Mouse (Mus musculus): ENCODE data around the gene Madd. TPM values are rescaled to one million over a fixed set of nuclear protein-coding genes. Genes with fewer than 3 reads are reported as not detected.

The Madd gene
- polyA plus RNA-seq, 1 experiment from 2014 or later, result 6.8 TPM

DNA sequence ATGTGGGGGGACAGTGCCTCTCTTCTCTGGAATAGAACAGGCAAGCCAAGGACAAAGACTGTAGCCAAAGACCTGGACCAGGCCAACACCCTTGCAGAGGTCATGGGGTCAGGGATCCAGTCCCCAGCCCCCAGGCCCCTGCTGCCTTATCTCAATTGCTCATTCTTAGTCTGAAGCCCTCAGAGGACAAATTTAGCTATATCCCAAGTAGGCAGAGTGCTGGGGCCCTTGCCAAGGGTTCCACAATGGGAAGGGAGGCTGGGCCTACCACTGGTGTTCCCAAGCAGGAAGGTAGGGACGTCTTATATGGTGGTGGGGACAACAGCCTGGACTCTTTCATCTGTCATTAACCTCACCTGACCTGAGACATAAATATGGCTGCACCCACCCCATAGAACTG is 65.0 kb downstream of the Madd start:
- no peak overlapping the region for H3K9ac ChIP-seq (ENCODE audit: low read length)
- no peak overlapping the region for H3K27ac ChIP-seq (replicated peaks; ENCODE audit: low read depth, low read length)
- DNase-seq (ENCODE audit: low spot score) (no peak), ATAC-seq (ENCODE audit: insufficient number of reproducible peaks, low FRiP score, low TSS enrichment, low read depth) (no peak)
- H3K4me1 ChIP-seq (ENCODE audit: control insufficient read depth, insufficient read depth, low read length), result no peaks in the 10 kb centered on the region
- no peaks in the 10 kb centered on the region for H3K9me3 ChIP-seq (ENCODE audit: control insufficient read depth, low read length)
- H3K4me3 ChIP-seq (ENCODE audit: low read depth, low read length), result no peak overlapping the region
- WGBS, result 50% methylated on average over 1 of the region's 1 CpGs
- no peaks in the 10 kb centered on the region for H3K36me3 ChIP-seq (ENCODE audit: control insufficient read depth, insufficient read depth, low read length)
- H3K27me3 ChIP-seq (ENCODE audit: control insufficient read depth, insufficient read depth, low read length), result no peaks in the 10 kb centered on the region; the same call in 1 of the 2 replicates
- H3K4me2 ChIP-seq (ENCODE audit: low read depth, severe bottlenecking), result no peak overlapping the region

DNA sequence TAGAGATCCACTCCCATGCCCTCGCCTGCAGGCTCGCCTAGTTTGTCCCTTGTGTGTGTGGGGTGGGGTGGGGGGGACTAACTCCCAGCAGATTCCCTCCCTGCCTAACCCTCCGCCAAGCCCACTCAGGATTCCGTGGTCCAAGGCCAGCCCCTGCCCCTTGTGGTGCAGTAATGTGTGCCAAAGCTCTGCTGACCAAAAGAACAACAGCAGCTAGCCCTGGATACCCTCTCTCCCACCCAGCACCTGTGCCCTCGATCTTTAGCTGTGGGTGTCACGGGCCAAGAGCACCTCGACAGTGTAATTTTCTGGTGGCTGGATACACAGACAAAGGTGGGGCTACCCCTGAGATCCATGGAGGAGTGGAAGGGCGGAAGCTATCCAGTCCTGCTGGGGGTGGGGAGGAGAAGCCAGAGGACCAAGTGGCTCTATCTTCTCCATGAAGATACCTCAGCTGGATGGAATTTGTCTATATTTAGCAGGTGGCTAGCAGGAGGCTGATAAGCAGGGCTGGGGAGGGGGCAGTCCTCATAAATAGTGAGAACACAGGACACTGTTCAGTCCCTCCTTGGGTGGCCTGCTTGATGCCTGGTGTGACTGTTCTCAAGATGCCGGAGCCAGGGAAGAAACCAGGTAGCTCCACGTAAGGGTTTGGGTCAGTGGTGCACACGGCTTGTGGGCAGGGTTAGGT is 65.9 kb downstream of the Madd start, which contains the start of gene Mybpc3:
Gene Mybpc3, plus strand, starts transcription at position 560 of the 691 bp plus-strand sequence.
- Histone ChIP-seq H3K36me3 (ENCODE audit: control insufficient read depth, insufficient read depth, low read length) (no peaks in the 10 kb centered on the region), H3K4me3 (ENCODE audit: low read depth, low read length) (no peak within 1 kb of the TSS), H3K9ac (ENCODE audit: low read length) (no peak within 1 kb of the TSS), H3K9me3 (ENCODE audit: control insufficient read depth, low read length) (no peaks in the 10 kb centered on the region), H3K4me2 (ENCODE audit: low read depth, severe bottlenecking) (no peak within 1 kb of the TSS), H3K27me3 (ENCODE audit: control insufficient read depth, insufficient read depth, low read length) (no peaks in the 10 kb centered on the region; the same call in 1 of the 2 replicates), H3K27ac (replicated peaks; ENCODE audit: low read depth, low read length) (no peak within 1 kb of the TSS), H3K4me1 (ENCODE audit: control insufficient read depth, insufficient read depth, low read length) (no peaks in the 10 kb centered on the region)
- no peak for ATAC-seq (ENCODE audit: insufficient number of reproducible peaks, low FRiP score, low TSS enrichment, low read depth)
- no peak for DNase-seq (ENCODE audit: low spot score)
- 84% methylated on average over 11 of the region's 11 CpGs for WGBS

DNA sequence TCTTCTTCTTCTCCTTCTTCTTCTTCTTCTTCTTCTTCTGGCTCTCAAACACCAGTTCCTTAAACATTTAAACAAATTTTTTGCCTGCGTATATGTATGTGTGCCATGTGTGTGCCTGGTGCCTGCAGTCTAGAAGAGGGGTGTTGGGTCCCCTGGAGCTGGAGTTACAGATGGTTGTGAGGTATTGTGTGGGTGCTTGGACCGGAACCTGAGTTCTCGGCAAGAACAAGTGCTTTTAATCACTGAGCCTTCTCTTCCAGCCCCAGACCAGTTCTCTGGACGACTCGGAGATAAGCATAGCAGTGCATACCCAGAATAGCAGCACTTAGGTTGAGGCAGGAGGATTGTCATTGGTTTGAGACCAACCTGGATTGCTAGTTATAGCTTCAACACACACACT is 66.8 kb downstream of the Madd start:
- no peaks in the 10 kb centered on the region for H3K9me3 ChIP-seq (ENCODE audit: control insufficient read depth, low read length)
- no peak for ATAC-seq (ENCODE audit: insufficient number of reproducible peaks, low FRiP score, low TSS enrichment, low read depth)
- WGBS, result 81% methylated on average over 5 of the region's 5 CpGs
- no peak overlapping the region for H3K4me2 ChIP-seq (ENCODE audit: low read depth, severe bottlenecking)
- no peak overlapping the region for H3K9ac ChIP-seq (ENCODE audit: low read length)
- no peak for DNase-seq (ENCODE audit: low spot score)
- no peaks in the 10 kb centered on the region for H3K4me1 ChIP-seq (ENCODE audit: control insufficient read depth, insufficient read depth, low read length)
- no peaks in the 10 kb centered on the region for H3K36me3 ChIP-seq (ENCODE audit: control insufficient read depth, insufficient read depth, low read length)
- no peaks in the 10 kb centered on the region for H3K27me3 ChIP-seq (ENCODE audit: control insufficient read depth, insufficient read depth, low read length)
- H3K27ac ChIP-seq (replicated peaks; ENCODE audit: low read depth, low read length), result no peak overlapping the region
- H3K4me3 ChIP-seq (ENCODE audit: low read depth, low read length), result no peak overlapping the region

DNA sequence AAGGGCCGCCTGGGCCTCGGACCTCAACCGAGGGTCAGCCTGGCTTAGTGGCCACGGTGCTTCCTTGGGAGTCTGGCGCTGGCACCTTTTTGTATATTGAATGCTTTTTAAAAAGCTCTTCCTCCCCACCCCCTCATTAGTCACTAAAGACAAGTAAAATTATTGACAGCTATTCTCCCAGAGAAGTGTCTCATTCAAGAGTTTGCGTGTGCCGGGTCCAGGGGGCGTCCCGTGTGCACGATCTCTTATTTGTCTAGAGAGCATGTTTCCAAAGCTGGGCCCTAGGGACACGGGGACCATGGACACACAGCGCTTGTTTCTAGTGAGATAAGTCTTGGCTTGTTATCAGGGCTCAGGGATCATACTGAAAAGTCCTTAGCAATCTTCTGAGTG is 68.1 kb downstream of the Madd start:
- Histone ChIP-seq H3K9me3 (ENCODE audit: control insufficient read depth, low read length) (no peaks in the 10 kb centered on the region), H3K27ac (replicated peaks; ENCODE audit: low read depth, low read length) (no peak overlapping the region), H3K9ac (ENCODE audit: low read length) (peak overlapping the region; percentile 61), H3K4me1 (ENCODE audit: control insufficient read depth, insufficient read depth, low read length) (no peaks in the 10 kb centered on the region), H3K36me3 (ENCODE audit: control insufficient read depth, insufficient read depth, low read length) (no peaks in the 10 kb centered on the region), H3K27me3 (ENCODE audit: control insufficient read depth, insufficient read depth, low read length) (no peaks in the 10 kb centered on the region), H3K4me2 (ENCODE audit: low read depth, severe bottlenecking) (peak overlapping the region; percentile 83), H3K4me3 (ENCODE audit: low read depth, low read length) (peak overlapping the region; percentile 36)
- DNase-seq (ENCODE audit: low spot score) (peak; percentile 24), ATAC-seq (ENCODE audit: insufficient number of reproducible peaks, low FRiP score, low TSS enrichment, low read depth) (no peak)
- WGBS, result 38% methylated on average over 12 of the region's 12 CpGs

DNA sequence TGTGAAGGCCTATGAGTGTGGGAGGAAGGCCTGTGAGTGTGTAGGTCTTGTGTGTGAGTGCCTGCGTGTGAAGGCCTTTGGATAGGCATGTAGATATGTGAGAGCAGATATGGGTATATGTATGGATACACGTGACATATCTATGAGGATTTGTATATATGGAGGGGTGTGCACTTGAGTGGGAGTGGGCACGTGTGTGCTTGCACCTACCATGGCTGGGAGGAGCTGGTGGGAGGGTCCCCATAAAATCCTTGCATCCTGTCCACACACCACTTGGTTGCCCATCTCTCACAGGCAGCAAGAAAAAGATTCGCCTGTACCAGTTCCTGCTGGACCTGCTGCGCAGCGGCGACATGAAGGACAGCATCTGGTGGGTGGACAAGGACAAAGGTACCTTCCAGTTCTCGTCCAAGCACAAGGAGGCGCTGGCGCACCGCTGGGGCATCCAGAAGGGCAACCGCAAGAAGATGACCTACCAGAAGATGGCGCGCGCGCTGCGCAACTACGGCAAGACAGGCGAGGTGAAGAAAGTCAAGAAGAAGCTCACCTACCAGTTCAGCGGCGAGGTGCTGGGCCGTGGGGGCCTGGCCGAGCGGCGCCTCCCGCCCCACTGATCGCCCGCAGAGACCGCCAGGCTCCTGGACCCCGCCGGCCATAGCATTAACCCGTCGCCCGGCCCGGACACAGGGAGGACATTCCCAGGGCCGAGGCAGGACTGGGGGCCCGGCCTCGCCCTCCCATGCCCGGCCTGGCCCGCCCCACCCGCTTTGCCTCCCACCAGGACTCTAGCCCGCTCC is 68.7 kb downstream of the Madd start:
- Histone ChIP-seq H3K9me3 (ENCODE audit: control insufficient read depth, low read length) (no peaks in the 10 kb centered on the region), H3K36me3 (ENCODE audit: control insufficient read depth, insufficient read depth, low read length) (no peaks in the 10 kb centered on the region), H3K9ac (ENCODE audit: low read length) (peak overlapping the region; percentile 61), H3K4me3 (ENCODE audit: low read depth, low read length) (peak overlapping the region; percentile 36), H3K27ac (replicated peaks; ENCODE audit: low read depth, low read length) (no peak overlapping the region), H3K4me2 (ENCODE audit: low read depth, severe bottlenecking) (peak overlapping the region; percentile 83), H3K27me3 (ENCODE audit: control insufficient read depth, insufficient read depth, low read length) (no peaks in the 10 kb centered on the region), H3K4me1 (ENCODE audit: control insufficient read depth, insufficient read depth, low read length) (no peaks in the 10 kb centered on the region)
- ATAC-seq (ENCODE audit: insufficient number of reproducible peaks, low FRiP score, low TSS enrichment, low read depth) (peak; percentile 63), DNase-seq (ENCODE audit: low spot score) (peak; percentile 99)
- WGBS, result 12% methylated on average over 32 of the region's 42 CpGs

DNA sequence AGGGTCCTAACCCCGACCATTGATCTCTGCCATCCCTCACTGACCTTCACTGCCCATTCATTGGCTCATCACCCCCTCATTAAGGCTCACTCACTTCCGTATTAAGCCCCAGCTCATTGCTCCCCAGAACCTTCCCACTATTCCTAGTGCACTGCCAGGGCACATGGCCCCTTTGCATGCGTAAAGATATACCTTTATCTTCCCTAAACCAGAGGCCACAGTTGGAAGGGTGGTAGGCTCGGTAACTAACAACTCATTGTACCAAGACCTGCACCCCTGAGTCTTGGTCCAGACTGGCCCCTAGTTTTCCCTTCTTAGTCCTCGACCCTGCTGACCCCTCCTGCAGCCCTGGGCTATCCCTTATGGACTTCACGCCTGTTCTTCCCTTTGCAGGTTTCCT is 69.8 kb downstream of the Madd start:
- Histone ChIP-seq H3K4me1 (ENCODE audit: control insufficient read depth, insufficient read depth, low read length) (no peaks in the 10 kb centered on the region), H3K4me3 (ENCODE audit: low read depth, low read length) (no peak overlapping the region), H3K4me2 (ENCODE audit: low read depth, severe bottlenecking) (no peak overlapping the region), H3K9ac (ENCODE audit: low read length) (no peak overlapping the region), H3K27me3 (ENCODE audit: control insufficient read depth, insufficient read depth, low read length) (no peaks in the 10 kb centered on the region), H3K36me3 (ENCODE audit: control insufficient read depth, insufficient read depth, low read length) (no peaks in the 10 kb centered on the region), H3K27ac (replicated peaks; ENCODE audit: low read depth, low read length) (no peak overlapping the region), H3K9me3 (ENCODE audit: control insufficient read depth, low read length) (no peaks in the 10 kb centered on the region)
- WGBS, result 80% methylated on average over 6 of the region's 6 CpGs
- ATAC-seq (ENCODE audit: insufficient number of reproducible peaks, low FRiP score, low TSS enrichment, low read depth) (no peak), DNase-seq (ENCODE audit: low spot score) (no peak)

DNA sequence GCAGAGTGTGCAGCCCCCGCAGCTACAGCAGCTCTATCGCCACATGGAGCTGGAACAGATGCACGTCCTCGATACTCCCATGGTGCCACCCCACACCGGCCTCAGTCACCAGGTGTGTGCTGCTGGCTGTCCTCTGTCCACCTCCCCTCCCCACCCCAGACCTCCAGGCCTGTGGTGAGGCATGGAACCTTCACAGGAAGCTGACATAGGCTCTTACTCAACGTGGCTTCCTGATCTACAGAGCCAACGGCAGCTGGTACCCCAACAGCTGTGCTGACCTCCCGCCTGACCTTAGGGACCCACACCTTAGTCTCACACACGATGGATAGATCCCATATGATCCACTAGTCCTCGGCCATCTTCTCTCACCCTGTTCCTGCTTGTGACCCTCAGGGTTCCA is 70.3 kb downstream of the Madd start:
- Histone ChIP-seq H3K4me2 (ENCODE audit: low read depth, severe bottlenecking) (no peak overlapping the region), H3K27ac (replicated peaks; ENCODE audit: low read depth, low read length) (no peak overlapping the region), H3K4me3 (ENCODE audit: low read depth, low read length) (no peak overlapping the region), H3K36me3 (ENCODE audit: control insufficient read depth, insufficient read depth, low read length) (no peaks in the 10 kb centered on the region), H3K4me1 (ENCODE audit: control insufficient read depth, insufficient read depth, low read length) (no peaks in the 10 kb centered on the region), H3K27me3 (ENCODE audit: control insufficient read depth, insufficient read depth, low read length) (no peaks in the 10 kb centered on the region), H3K9me3 (ENCODE audit: control insufficient read depth, low read length) (no peaks in the 10 kb centered on the region), H3K9ac (ENCODE audit: low read length) (no peak overlapping the region)
- DNase-seq (ENCODE audit: low spot score) (no peak), ATAC-seq (ENCODE audit: insufficient number of reproducible peaks, low FRiP score, low TSS enrichment, low read depth) (no peak)
- 79% methylated on average over 10 of the region's 10 CpGs for WGBS

DNA sequence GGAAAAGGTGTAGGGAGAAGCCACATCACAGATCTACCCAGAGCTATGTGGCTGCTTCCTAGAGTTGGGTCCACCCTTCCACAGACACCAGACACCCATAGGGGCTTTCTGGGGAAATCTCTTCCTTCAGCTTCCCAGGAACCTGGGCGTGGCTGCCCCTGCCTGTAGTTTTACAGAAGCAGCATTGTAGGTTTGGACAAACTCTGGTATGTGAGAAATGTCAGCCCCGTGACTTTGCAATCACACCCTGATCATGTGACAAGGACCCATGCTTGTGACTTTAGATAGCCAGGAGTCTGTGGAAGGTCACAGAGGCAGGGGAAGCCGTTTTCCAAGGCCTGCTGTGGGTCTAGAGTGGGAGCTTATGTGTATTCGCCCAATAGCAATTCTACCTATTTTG is 71.1 kb downstream of the Madd start:
- H3K27ac ChIP-seq (replicated peaks; ENCODE audit: low read depth, low read length), result no peak overlapping the region
- H3K36me3 ChIP-seq (ENCODE audit: control insufficient read depth, insufficient read depth, low read length), result no peaks in the 10 kb centered on the region
- H3K4me1 ChIP-seq (ENCODE audit: control insufficient read depth, insufficient read depth, low read length), result no peaks in the 10 kb centered on the region
- no peak overlapping the region for H3K4me3 ChIP-seq (ENCODE audit: low read depth, low read length)
- no peaks in the 10 kb centered on the region for H3K9me3 ChIP-seq (ENCODE audit: control insufficient read depth, low read length)
- ATAC-seq (ENCODE audit: insufficient number of reproducible peaks, low FRiP score, low TSS enrichment, low read depth) (no peak), DNase-seq (ENCODE audit: low spot score) (no peak)
- H3K9ac ChIP-seq (ENCODE audit: low read length), result no peak overlapping the region
- 65% methylated on average over 4 of the region's 4 CpGs for WGBS
- no peak overlapping the region for H3K4me2 ChIP-seq (ENCODE audit: low read depth, severe bottlenecking)
- no peaks in the 10 kb centered on the region for H3K27me3 ChIP-seq (ENCODE audit: control insufficient read depth, insufficient read depth, low read length)
